In genomic region chr6:51921831-51922230, GRCm38 (mm10) we compare ENCODE assay signal across 7 mouse cellular contexts.
"Had no signal": no experiment of that assay in that cellular context is flagged by ENCODE, and none has a peak within 500 bp of the region (broad histone marks: within the 10 kb centered on the region; RNA-seq: fewer than 3 reads in every experiment).

No protein-coding gene starts in this region.

- DNase-seq: kidney, adult 2 months; kidney, postnatal 14 days; kidney, postnatal 4 days; liver, embryonic 13.5 days; retina, postnatal 1 day; thymus, adult 18-20 months; thymus, postnatal 36 days had no signal
